Mouse (Mus musculus) liver, embryonic 11.5 days (tissue): ENCODE data around the gene Nxpe5. TPM values are rescaled to one million over a fixed set of nuclear protein-coding genes. Genes with fewer than 3 reads are reported as not detected.
A peak's percentile ranks its signal among the peaks of the same experiment; 100 is the strongest.
"Not testable (repeated sequence)": the region's sequence is repeated elsewhere in the genome, so short reads cannot be mapped to it uniquely, and the experiment has no call there.

ENCODE experiments used
- ATAC-seq: fragments of 200-750 bp; cut with Nextera tagmentation; replicated peaks from 2 replicates; pipeline ENCODE4 v1.8.0; 2017; ENCODE audit warnings: moderate number of reproducible peaks, mild to moderate bottlenecking, moderate TSS enrichment, moderate library complexity; ENCODE audit not compliant: low FRiP score
- DNase-seq: peaks from one replicate; pipeline ENCODE4 v3.0.0-alpha.2; 2017; ENCODE audit warnings: low spot score
- H3K27ac ChIP-seq: fragments of 300-500 bp; sonication (generic); 2 replicates; pipeline ENCODE4 v1.5.1; 2014; ENCODE audit warnings: mild to moderate bottlenecking, low read depth, low read length, control low read depth
- H3K27me3 ChIP-seq: fragments of 300-500 bp; sonication (generic); replicated peaks from 2 replicates; pipeline ENCODE4 v1.6.1; 2014; ENCODE audit warnings: low read length, mixed read lengths; ENCODE audit not compliant: control insufficient read depth, insufficient read depth
- H3K36me3 ChIP-seq: fragments of 300-500 bp; sonication (generic); 2 replicates; pipeline ENCODE4 v1.6.1; 2014; ENCODE audit warnings: mild to moderate bottlenecking, low read length, moderate library complexity, mixed read lengths; ENCODE audit not compliant: control insufficient read depth, insufficient read depth
- H3K4me1 ChIP-seq: fragments of 300-500 bp; sonication (generic); replicated peaks from 2 replicates; pipeline ENCODE4 v1.6.1; 2014; ENCODE audit warnings: low read length, mixed read lengths; ENCODE audit not compliant: control insufficient read depth, insufficient read depth
- H3K4me2 ChIP-seq: fragments of 300-500 bp; sonication (generic); 2 replicates; pipeline ENCODE4 v1.6.1; 2014; ENCODE audit warnings: mild to moderate bottlenecking, control low read depth, moderate library complexity
- H3K4me3 ChIP-seq: fragments of 300-500 bp; sonication (generic); 2 replicates; pipeline ENCODE4 v1.5.1; 2014; ENCODE audit warnings: low read depth, low read length, control low read depth
- H3K9ac ChIP-seq: fragments of 300-500 bp; sonication (generic); 2 replicates; pipeline ENCODE4 v1.6.1; 2014; ENCODE audit warnings: low read depth, low read length, control low read depth
- H3K9me3 ChIP-seq: fragments of 300-500 bp; sonication (generic); 2 replicates; pipeline ENCODE4 v1.6.1; 2016; ENCODE audit warnings: low read length, inconsistent platforms, mixed read lengths; ENCODE audit not compliant: control insufficient read depth
- WGBS: fragments of 180-500 bp; shearing (Covaris S2); extraction: QIAGEN DNeasy Blood & Tissue Kit; methylation state at CpG from one replicate; pipeline ENCODE4 v1.1.7; 2014; 5-methylcytosine and 5-hydroxymethylcytosine counted together
- polyA plus RNA-seq: library from polyadenylated mRNA; unstranded; fragments of >200 nt; fragmentation: Nextera tagmentation; extraction: Ambion mirVana; gene quantifications from 2 replicates; pipeline ENCODE4 v1.2.1, GENCODE M21; 2014

Nxpe5 gene
- polyA plus RNA-seq, 1 experiment from 2014 or later: not detected

DNA sequence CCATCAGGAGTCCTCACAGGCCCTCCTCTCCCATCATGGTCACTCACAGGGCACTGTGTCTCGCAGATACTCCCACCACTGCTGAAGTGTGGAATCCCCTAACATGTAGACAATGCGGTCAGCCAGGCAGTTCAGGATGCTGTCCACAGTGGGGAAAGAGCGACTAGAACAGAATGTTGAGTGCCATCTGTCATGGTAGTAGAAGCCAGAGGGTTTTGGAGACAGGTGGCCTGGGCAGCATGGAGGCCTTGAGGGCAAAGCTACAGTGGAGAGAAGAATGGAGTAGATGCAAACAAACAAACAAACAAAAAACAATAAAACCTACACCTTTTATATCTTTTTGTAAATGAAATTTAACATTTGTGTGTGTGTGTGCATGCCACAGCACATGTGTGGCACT, 23.6 kb upstream of the Nxpe5 start:
- no peak for ATAC-seq
- Histone ChIP-seq H3K4me1 (no peaks in the 10 kb centered on the region), H3K4me3 (no peak overlapping the region), H3K27me3 (no peaks in the 10 kb centered on the region), H3K27ac (no peak overlapping the region), H3K4me2 (no peak overlapping the region), H3K36me3 (no peaks in the 10 kb centered on the region), H3K9me3 (no peaks in the 10 kb centered on the region; the same call in 1 of the 2 replicates), H3K9ac (no peak overlapping the region)
- DNase-seq: no peak
- WGBS: 82% methylated on average over 3 of the region's 3 CpGs

DNA sequence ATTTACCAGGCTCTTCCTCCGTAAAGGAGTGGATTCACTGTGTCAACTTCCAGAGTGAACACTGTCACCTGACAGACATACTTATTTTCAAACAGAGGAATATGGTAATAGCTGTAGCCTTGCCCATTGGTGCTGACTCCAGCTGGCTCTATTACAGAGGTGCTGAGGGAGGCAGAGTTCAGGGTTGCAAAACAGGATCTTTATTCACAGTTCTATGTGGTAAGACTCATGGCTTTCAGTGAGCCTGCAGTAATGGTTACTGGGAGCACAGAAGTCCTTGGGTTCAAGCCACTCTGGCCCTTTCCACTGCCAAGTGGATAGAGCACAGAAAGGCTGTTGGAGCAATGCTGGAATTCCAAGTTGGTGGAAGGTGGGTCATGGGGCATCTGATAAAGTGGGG, 18.4 kb upstream of the Nxpe5 start:
- WGBS: 89% methylated on average over 1 of the region's 1 CpGs
- Histone ChIP-seq H3K27me3 (no peaks in the 10 kb centered on the region), H3K9me3 (no peaks in the 10 kb centered on the region; the same call in 1 of the 2 replicates), H3K4me1 (no peaks in the 10 kb centered on the region), H3K4me3 (no peak overlapping the region), H3K4me2 (no peak overlapping the region), H3K27ac (no peak overlapping the region), H3K36me3 (no peaks in the 10 kb centered on the region), H3K9ac (no peak overlapping the region)
- DNase-seq (no peak), ATAC-seq (no peak)

DNA sequence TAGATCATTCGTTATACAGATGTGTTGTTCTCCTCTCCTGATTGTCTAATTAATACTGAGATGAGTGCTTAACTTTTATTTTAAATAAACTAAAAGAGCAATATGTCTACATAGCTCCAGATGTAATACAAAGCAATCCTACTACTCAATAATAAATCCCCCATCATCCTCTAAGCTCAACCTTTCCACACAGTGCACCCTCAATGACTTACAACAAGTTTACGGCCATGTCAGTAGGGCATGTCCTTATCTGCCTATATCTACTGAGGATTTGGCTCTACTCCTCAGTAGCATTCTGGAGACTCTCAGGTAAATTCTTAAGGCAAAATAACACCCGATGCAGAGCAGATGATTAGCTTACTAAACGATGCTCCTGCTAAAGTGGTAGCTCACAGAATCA, 17.8 kb upstream of the Nxpe5 start:
- ATAC-seq: no peak
- Histone ChIP-seq H3K9ac (no peak overlapping the region), H3K4me1 (no peaks in the 10 kb centered on the region), H3K27ac (no peak overlapping the region), H3K36me3 (no peaks in the 10 kb centered on the region), H3K9me3 (no peaks in the 10 kb centered on the region; the same call in 1 of the 2 replicates), H3K4me3 (no peak overlapping the region), H3K4me2 (no peak overlapping the region), H3K27me3 (no peaks in the 10 kb centered on the region)
- WGBS: 80% methylated on average over 4 of the region's 4 CpGs
- no peak for DNase-seq

DNA sequence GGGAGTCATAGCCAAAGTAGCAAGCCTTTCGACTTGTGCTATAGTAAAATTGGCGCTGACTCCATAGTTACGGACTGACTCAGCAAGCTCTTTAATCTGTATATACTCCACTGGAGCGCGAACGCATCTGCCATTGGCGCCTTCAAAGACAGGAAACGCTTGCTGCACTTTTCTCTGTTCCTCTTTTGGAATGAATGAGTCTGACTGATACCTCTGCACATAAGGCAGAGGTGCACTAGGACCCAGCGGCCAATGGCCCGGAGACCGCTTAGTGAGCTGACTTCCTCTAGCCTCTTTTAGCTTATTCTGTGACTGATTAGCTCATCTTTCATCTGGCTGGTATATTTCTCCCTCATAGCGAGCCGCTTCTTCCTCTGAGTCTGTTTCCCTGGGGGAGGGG, 9.1 kb upstream of the Nxpe5 start:
- not testable (repeated sequence) for H3K36me3 ChIP-seq, ATAC-seq, H3K27me3 ChIP-seq, H3K9ac ChIP-seq, H3K27ac ChIP-seq, H3K4me1 ChIP-seq, H3K9me3 ChIP-seq, H3K4me3 ChIP-seq, H3K4me2 ChIP-seq, DNase-seq
- WGBS: 95% methylated on average over 13 of the region's 13 CpGs

DNA sequence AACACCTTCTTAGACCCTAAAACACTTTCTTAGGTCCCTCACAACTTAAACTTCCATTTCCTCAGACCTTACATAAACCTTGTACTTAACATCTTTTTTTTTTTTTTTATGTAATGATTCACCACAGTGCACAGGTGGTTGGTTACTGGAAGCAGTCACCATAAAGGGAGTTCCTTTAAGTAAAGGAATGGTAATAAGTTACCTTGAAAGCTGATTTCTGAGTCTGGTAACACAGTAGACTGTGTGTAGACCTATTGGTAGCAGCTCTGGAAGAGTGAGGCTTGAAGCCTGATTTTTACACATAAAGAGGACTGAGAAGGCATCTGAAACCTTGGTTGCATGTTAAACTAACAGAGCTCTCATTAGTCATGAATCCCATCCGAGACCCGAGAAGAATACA, 5.8 kb upstream of the Nxpe5 start:
- Histone ChIP-seq H3K4me3 (no peak overlapping the region), H3K27ac (no peak overlapping the region), H3K9me3 (peaks cover 3% of the 10 kb centered on the region; the same call in 1 of the 2 replicates), H3K27me3 (no peaks in the 10 kb centered on the region), H3K4me1 (no peaks in the 10 kb centered on the region), H3K9ac (no peak overlapping the region), H3K4me2 (no peak overlapping the region), H3K36me3 (no peaks in the 10 kb centered on the region)
- ATAC-seq (no peak), DNase-seq (no peak)
- 64% methylated on average over 2 of the region's 2 CpGs for WGBS

DNA sequence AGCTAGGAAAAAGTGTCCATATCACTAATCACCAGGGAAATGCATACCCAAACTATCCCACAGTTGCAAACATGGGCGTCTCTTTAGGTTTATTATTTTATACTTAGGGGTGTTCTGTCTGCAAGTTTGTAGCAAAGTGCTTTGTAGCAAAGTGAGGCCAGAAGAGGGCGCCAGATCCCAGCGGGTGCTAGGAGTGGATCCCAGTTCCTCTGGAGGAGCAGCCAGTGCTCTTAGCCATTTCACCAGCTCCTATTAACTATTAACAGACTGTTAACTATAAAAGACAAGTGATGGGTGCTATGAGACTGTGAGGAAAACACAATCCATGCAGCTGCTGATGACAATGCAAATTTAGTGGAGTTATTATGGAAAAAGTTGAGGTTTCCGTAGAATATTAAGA, 3.6 kb upstream of the Nxpe5 start:
- DNase-seq (peak; percentile 62), ATAC-seq (0 out of 2 replicates have a peak, but pooled peaks have one; percentile 49)
- 25% methylated on average over 4 of the region's 4 CpGs for WGBS
- Histone ChIP-seq H3K4me3 (no peak overlapping the region), H3K9ac (no peak overlapping the region), H3K27ac (no peak overlapping the region), H3K27me3 (no peaks in the 10 kb centered on the region), H3K4me2 (no peak overlapping the region), H3K9me3 (peaks cover 3% of the 10 kb centered on the region; the same call in 1 of the 2 replicates), H3K4me1 (no peaks in the 10 kb centered on the region), H3K36me3 (no peaks in the 10 kb centered on the region)

DNA sequence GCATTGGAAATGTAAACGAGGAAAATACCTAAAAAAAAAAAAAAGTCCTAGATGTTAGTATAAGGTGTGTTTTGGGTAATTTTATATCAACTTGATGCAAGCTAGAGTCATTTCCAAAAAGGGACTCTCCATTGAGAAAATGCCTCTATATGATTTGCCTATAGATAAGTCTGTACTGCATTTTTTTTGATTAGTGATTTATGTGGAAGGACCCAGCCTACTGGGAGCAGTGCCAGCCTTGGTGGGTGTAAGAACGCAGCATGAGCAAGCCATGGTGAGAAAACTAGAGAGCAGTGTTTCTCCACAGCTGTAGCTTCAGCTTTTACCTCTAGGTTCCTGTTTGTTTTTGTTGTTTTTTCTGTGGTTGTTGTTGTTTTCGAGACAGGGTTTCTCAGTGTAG, 2.4 kb upstream of the Nxpe5 start:
- Histone ChIP-seq H3K4me2 (no peak overlapping the region), H3K27me3 (no peaks in the 10 kb centered on the region), H3K4me1 (no peaks in the 10 kb centered on the region), H3K9me3 (no peaks in the 10 kb centered on the region), H3K9ac (no peak overlapping the region), H3K4me3 (no peak overlapping the region), H3K27ac (no peak overlapping the region), H3K36me3 (no peaks in the 10 kb centered on the region)
- ATAC-seq (no peak), DNase-seq (no peak)
- 63% methylated on average over 3 of the region's 3 CpGs for WGBS

DNA sequence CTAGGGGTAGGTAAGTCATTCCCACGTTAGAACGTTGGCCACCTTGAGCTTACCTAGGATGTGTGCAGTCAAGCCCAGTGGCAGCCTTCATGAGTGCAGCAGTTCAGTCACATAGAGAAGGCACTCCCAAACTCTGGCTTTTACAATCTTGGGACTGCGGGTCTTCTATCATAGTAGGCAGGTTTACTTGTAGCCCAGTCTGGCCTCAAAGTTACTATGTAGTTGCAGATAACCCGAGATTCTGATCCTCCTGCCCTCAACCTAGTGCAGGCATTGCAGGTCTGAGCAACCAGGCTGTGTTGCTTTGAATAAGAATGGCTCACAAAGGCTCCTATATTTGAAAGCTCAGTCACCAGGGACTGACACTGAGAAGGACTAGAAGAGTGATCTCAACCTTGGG, 793 bp downstream of the Nxpe5 start:
- ATAC-seq (no peak), DNase-seq (no peak)
- H3K27ac ChIP-seq: no peak overlapping the region
- H3K4me1 ChIP-seq: no peaks in the 10 kb centered on the region
- H3K27me3 ChIP-seq: no peaks in the 10 kb centered on the region
- no peaks in the 10 kb centered on the region for H3K9me3 ChIP-seq
- WGBS: 59% methylated on average over 4 of the region's 4 CpGs
- no peaks in the 10 kb centered on the region for H3K36me3 ChIP-seq
- no peak overlapping the region for H3K4me3 ChIP-seq
- no peak overlapping the region for H3K9ac ChIP-seq
- no peak overlapping the region for H3K4me2 ChIP-seq

DNA sequence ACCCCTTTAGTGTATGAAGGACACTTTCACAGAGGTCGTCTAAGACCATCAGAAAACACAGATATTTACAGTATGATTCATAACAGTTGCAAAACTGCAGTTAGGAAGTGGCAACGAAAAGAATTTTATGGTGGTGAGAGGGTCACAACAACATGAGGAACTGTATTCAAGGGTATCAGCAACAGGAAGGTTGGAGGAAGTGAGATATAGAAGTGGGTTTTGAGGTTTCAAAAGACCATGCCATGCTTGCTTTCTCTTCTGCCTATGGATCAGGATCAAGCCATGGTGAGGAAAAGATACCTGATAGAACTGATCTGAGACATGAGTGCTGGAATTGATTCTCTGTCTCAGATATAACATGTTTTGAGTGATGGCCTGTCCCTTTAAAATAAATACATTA, 1.7 kb downstream of the Nxpe5 start:
- H3K4me2 ChIP-seq: no peak overlapping the region
- no peak overlapping the region for H3K27ac ChIP-seq
- no peaks in the 10 kb centered on the region for H3K36me3 ChIP-seq
- no peaks in the 10 kb centered on the region for H3K4me1 ChIP-seq
- H3K27me3 ChIP-seq: no peaks in the 10 kb centered on the region
- H3K4me3 ChIP-seq: no peak overlapping the region
- WGBS: 31% methylated on average over 2 of the region's 2 CpGs
- H3K9me3 ChIP-seq: no peaks in the 10 kb centered on the region
- DNase-seq (no peak), ATAC-seq (no peak; the same call in 1 of the 2 replicates)
- H3K9ac ChIP-seq: no peak overlapping the region
